Mouse (Mus musculus) liver, embryonic 11.5 days (tissue): Measurements from ENCODE around the gene Rgs7. TPM values are rescaled to one million over a fixed set of nuclear protein-coding genes. Genes with fewer than 3 reads are reported as not detected.

ENCODE experiments used
- ATAC-seq: fragments of 200-750 bp; cut with Nextera tagmentation; replicated peaks from 2 replicates; pipeline ENCODE4 v1.8.0; 2017; ENCODE audit warnings: moderate number of reproducible peaks, mild to moderate bottlenecking, moderate TSS enrichment, moderate library complexity; ENCODE audit not compliant: low FRiP score
- DNase-seq: peaks from one replicate; pipeline ENCODE4 v3.0.0-alpha.2; 2017; ENCODE audit warnings: low spot score
- H3K27ac ChIP-seq: fragments of 300-500 bp; sonication (generic); 2 replicates; pipeline ENCODE4 v1.5.1; 2014; ENCODE audit warnings: mild to moderate bottlenecking, low read depth, low read length, control low read depth
- H3K27me3 ChIP-seq: fragments of 300-500 bp; sonication (generic); replicated peaks from 2 replicates; pipeline ENCODE4 v1.6.1; 2014; ENCODE audit warnings: low read length, mixed read lengths; ENCODE audit not compliant: control insufficient read depth, insufficient read depth
- H3K36me3 ChIP-seq: fragments of 300-500 bp; sonication (generic); 2 replicates; pipeline ENCODE4 v1.6.1; 2014; ENCODE audit warnings: mild to moderate bottlenecking, low read length, moderate library complexity, mixed read lengths; ENCODE audit not compliant: control insufficient read depth, insufficient read depth
- H3K4me1 ChIP-seq: fragments of 300-500 bp; sonication (generic); replicated peaks from 2 replicates; pipeline ENCODE4 v1.6.1; 2014; ENCODE audit warnings: low read length, mixed read lengths; ENCODE audit not compliant: control insufficient read depth, insufficient read depth
- H3K4me2 ChIP-seq: fragments of 300-500 bp; sonication (generic); 2 replicates; pipeline ENCODE4 v1.6.1; 2014; ENCODE audit warnings: mild to moderate bottlenecking, control low read depth, moderate library complexity
- H3K4me3 ChIP-seq: fragments of 300-500 bp; sonication (generic); 2 replicates; pipeline ENCODE4 v1.5.1; 2014; ENCODE audit warnings: low read depth, low read length, control low read depth
- H3K9ac ChIP-seq: fragments of 300-500 bp; sonication (generic); 2 replicates; pipeline ENCODE4 v1.6.1; 2014; ENCODE audit warnings: low read depth, low read length, control low read depth
- H3K9me3 ChIP-seq: fragments of 300-500 bp; sonication (generic); 2 replicates; pipeline ENCODE4 v1.6.1; 2016; ENCODE audit warnings: low read length, inconsistent platforms, mixed read lengths; ENCODE audit not compliant: control insufficient read depth
- WGBS: fragments of 180-500 bp; shearing (Covaris S2); extraction: QIAGEN DNeasy Blood & Tissue Kit; methylation state at CpG from one replicate; pipeline ENCODE4 v1.1.7; 2014; 5-methylcytosine and 5-hydroxymethylcytosine counted together
- polyA plus RNA-seq: library from polyadenylated mRNA; unstranded; fragments of >200 nt; fragmentation: Nextera tagmentation; extraction: Ambion mirVana; gene quantifications from 2 replicates; pipeline ENCODE4 v1.2.1, GENCODE M21; 2014

The Rgs7 gene
- polyA plus RNA-seq, 1 experiment from 2014 or later = 0.19 TPM

- H3K27ac ChIP-seq = no peak overlapping the region
Observed at GRCm38 (mm10) chr1:175410399-175410798, 81.9 kb downstream of the Rgs7 start.

GRCm38 (mm10) chr1:175391894-175392293 is 100.4 kb downstream of the Rgs7 start:
- Histone ChIP-seq H3K36me3 (no peaks in the 10 kb centered on the region), H3K4me1 (no peaks in the 10 kb centered on the region), H3K9me3 (no peaks in the 10 kb centered on the region), H3K4me2 (no peak overlapping the region), H3K27ac (no peak overlapping the region), H3K27me3 (no peaks in the 10 kb centered on the region), H3K9ac (no peak overlapping the region), H3K4me3 (no peak overlapping the region)
- ATAC-seq = no peak
- WGBS = 84% methylated on average over 4 of the region's 4 CpGs
- no peak for DNase-seq

More at GRCm38 (mm10) chr1:175410399-175410798, 81.9 kb downstream of the Rgs7 start:
- no peak for ATAC-seq
- Histone ChIP-seq H3K9ac (no peak overlapping the region), H3K4me3 (no peak overlapping the region), H3K4me1 (no peaks in the 10 kb centered on the region), H3K4me2 (no peak overlapping the region), H3K9me3 (no peaks in the 10 kb centered on the region), H3K36me3 (no peaks in the 10 kb centered on the region), H3K27me3 (no peaks in the 10 kb centered on the region)
- 31% methylated on average over 3 of the region's 3 CpGs for WGBS
- no peak for DNase-seq

GRCm38 (mm10) chr1:175389250-175389649 is 103.0 kb downstream of the Rgs7 start:
- Histone ChIP-seq H3K4me1 (no peaks in the 10 kb centered on the region), H3K9me3 (no peaks in the 10 kb centered on the region), H3K4me3 (no peak overlapping the region), H3K9ac (no peak overlapping the region), H3K27ac (no peak overlapping the region), H3K27me3 (no peaks in the 10 kb centered on the region), H3K4me2 (no peak overlapping the region), H3K36me3 (no peaks in the 10 kb centered on the region)
- WGBS = 76% methylated on average over 5 of the region's 5 CpGs
- DNase-seq (no peak), ATAC-seq (no peak)

- H3K27ac ChIP-seq = no peak overlapping the region
- H3K4me2 ChIP-seq = no peak overlapping the region
- H3K9me3 ChIP-seq = no peaks in the 10 kb centered on the region
- ATAC-seq (no peak), DNase-seq (no peak)
- H3K27me3 ChIP-seq = no peaks in the 10 kb centered on the region
- no peak overlapping the region for H3K9ac ChIP-seq
- no peaks in the 10 kb centered on the region for H3K36me3 ChIP-seq
- 51% methylated on average over 3 of the region's 3 CpGs for WGBS
- H3K4me1 ChIP-seq = no peaks in the 10 kb centered on the region
- H3K4me3 ChIP-seq = no peak overlapping the region
Observed at GRCm38 (mm10) chr1:175385581-175386235, 106.6 kb downstream of the Rgs7 start.

DNA sequence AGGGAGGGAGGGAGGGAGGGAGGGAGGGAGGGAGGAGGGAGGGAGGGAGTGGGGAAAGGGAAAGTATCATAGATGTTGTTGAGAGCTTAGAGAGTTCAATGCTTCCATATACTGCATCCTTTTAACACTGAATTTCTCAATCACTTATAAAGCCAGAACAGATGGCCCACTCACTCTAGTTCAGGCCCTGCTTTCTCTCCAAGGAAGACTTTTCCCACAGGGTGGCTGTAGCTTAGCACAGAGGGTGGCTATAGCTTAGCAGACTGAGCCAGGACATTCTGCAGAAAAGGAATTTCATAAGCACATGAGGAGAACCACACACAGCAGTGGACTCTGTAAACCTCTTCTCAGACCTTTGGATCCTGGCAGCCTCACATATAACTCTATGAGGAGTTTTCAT is 119.7 kb downstream of the Rgs7 start:
- no peaks in the 10 kb centered on the region for H3K9me3 ChIP-seq
- no peaks in the 10 kb centered on the region for H3K36me3 ChIP-seq
- no peak overlapping the region for H3K27ac ChIP-seq
- no peak for ATAC-seq
- no peaks in the 10 kb centered on the region for H3K27me3 ChIP-seq
- H3K4me3 ChIP-seq = no peak overlapping the region
- H3K4me2 ChIP-seq = no peak overlapping the region
- H3K4me1 ChIP-seq = no peaks in the 10 kb centered on the region
- no peak for DNase-seq
- no peak overlapping the region for H3K9ac ChIP-seq

DNA sequence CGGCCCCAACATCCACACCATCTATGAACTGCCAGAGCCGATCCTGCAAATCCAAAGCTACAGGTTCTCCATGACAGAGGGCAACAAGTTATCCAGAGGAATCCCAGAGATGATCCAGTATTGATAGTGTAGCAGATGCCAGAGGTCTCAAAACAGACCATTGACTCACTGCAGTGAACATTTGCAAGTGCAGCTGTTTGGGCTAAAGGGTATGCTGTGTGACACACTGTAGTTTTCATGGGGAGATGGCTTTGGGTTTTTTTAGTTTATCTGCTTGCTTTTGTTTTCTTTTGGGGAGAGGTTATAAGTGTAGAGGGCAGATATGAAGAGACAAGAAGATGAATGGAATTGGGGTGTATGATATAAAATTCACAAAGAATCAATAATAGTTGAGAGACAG is 124.2 kb downstream of the Rgs7 start:
- Histone ChIP-seq H3K27ac (no peak overlapping the region), H3K4me2 (no peak overlapping the region), H3K9ac (no peak overlapping the region), H3K4me1 (no peaks in the 10 kb centered on the region), H3K9me3 (no peaks in the 10 kb centered on the region), H3K36me3 (no peaks in the 10 kb centered on the region), H3K4me3 (no peak overlapping the region), H3K27me3 (no peaks in the 10 kb centered on the region)
- no peak for DNase-seq
- ATAC-seq = no peak
- 85% methylated on average over 2 of the region's 2 CpGs for WGBS

- no peak for DNase-seq
- Histone ChIP-seq H3K36me3 (no peaks in the 10 kb centered on the region), H3K27me3 (no peaks in the 10 kb centered on the region), H3K9me3 (no peaks in the 10 kb centered on the region), H3K4me1 (no peaks in the 10 kb centered on the region), H3K4me3 (no peak overlapping the region), H3K4me2 (no peak overlapping the region), H3K27ac (no peak overlapping the region), H3K9ac (no peak overlapping the region)
- no peak for ATAC-seq
- 80% methylated on average over 3 of the region's 3 CpGs for WGBS
Observed at GRCm38 (mm10) chr1:175363606-175364005, 128.7 kb downstream of the Rgs7 start.

DNA sequence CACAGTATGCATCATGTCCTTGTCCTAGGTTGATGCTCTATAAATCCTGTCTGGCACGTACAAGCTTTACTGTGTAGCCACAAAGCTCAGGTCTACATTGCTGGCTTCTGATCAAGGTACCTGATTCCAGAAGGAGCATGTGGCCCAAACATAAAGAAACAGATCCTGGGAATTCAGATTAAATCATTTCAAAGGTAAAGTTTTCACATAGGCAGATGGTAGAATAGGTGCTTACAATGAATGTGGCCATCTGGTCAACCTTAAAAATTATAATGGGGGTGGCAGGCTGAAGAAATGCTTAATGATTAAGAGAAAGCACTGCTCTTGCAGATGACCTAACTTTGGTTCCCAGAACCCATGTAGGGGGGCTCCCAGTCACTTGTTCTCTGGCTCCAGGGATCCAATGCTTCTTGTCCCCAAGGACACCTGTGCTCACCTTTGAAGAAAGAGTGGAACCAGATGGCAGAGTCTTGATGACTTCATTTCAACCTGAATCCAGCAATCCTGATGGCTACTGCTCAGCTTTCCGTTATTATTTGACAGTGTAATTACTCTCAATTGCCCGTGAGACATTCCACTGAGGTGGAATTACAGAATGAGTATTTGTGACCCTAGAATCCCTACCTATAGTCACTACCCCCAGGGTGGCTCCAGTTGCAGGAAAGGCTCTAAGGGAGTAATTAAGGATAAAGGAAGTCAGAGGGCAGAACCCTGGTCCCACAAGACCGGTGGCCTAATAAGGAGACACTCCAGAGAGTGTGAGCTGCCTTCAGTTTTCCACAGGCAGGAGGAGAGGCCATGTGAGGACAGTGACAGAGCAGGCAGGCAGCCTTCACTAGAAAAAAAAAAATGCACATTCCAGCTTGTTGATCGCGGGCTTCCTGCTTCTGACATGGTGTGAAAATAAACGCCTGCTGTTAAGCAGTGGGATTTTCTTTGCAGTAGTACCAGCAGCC is 132.6 kb downstream of the Rgs7 start:
- no peak for ATAC-seq
- no peaks in the 10 kb centered on the region for H3K36me3 ChIP-seq
- no peaks in the 10 kb centered on the region for H3K9me3 ChIP-seq
- no peak overlapping the region for H3K9ac ChIP-seq
- H3K27me3 ChIP-seq = no peaks in the 10 kb centered on the region
- no peak overlapping the region for H3K4me3 ChIP-seq
- no peak for DNase-seq
- H3K4me1 ChIP-seq = no peaks in the 10 kb centered on the region
- no peak overlapping the region for H3K27ac ChIP-seq
- WGBS = 50% methylated on average over 7 of the region's 7 CpGs
- no peak overlapping the region for H3K4me2 ChIP-seq

- Histone ChIP-seq H3K9ac (no peak overlapping the region), H3K9me3 (no peaks in the 10 kb centered on the region), H3K27ac (no peak overlapping the region), H3K4me1 (no peaks in the 10 kb centered on the region), H3K27me3 (no peaks in the 10 kb centered on the region), H3K4me3 (no peak overlapping the region), H3K36me3 (no peaks in the 10 kb centered on the region), H3K4me2 (no peak overlapping the region)
- DNase-seq (no peak), ATAC-seq (no peak)
- WGBS = 73% methylated on average over 4 of the region's 4 CpGs
Observed at GRCm38 (mm10) chr1:175352921-175353320, 139.4 kb downstream of the Rgs7 start.
